Mouse (Mus musculus) MEL-GATA-1-ER (cell line): Measurements from ENCODE around the gene Ccr5.
A peak's percentile ranks its signal among the peaks of the same experiment; 100 is the strongest.
"Not testable (repeated sequence)": the region's sequence is repeated elsewhere in the genome, so short reads cannot be mapped to it uniquely, and the experiment has no call there.

Experiments used
- DNase-seq: peaks from one replicate; pipeline ENCODE4 v3.0.0-alpha.2; 2012; ENCODE audit warnings: low read depth; ENCODE audit errors: extremely low read depth

The Ccr5 gene

DNA sequence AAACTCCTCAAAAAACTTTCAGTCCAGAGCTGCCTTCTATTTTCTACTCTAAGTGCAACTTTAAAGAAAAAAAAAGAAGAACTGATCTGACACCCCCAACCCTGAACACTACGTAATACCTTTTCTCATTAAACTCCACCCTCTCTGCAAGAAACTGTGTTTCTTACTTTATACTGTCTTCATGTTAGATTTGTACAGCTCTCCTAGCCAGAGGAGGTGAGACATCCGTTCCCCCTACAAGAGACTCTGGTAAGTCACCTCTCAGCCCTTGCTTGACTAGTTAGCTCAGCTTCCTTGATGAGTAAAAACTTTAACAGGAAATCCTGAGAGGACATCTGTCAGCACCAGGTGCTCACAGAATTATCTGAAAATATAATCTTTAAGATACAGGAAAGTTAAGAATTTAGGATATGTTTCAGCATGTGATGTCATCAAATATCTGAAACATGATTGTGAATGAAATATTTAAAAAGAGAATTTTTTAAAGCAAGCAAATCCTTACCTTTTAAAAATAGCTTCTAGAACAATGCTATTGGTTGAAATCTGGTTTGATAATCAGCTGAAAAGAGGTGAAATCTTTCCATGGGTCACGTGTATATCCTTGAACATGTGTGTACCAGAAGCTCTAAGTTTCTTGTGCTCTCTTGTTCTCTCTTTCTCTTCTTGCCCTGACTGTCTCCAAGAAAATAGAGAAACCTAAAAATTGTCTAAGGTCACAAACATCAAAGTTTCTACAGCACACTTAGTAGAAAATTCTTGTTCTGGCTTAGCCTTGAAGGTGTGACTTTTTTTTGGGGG is at the start of gene Ccr5:
Gene Ccr5, plus strand, starts transcription at position 157 of the 798 bp plus-strand sequence.
- DNase-seq = no peak

DNA sequence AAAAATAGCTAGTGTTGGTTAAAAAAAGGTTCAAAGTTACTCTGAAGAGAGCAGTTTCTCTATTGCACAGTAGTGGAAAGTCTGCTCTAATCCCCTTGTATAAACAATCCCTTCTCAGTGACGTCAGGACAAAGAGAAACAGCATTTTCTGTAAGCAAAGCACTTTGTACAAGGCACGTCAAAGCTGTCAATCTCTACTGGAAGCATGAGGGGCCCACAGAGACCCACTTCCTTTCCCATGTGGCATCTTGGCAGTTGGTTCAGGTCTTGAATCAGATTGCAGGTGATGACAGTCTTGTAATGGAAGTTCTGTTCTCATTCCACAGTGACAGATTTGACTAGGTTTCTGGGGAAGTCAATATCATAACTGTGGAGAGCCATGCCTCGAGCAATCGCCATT is 41.5 kb upstream of the Ccr5 start:
- DNase-seq = peak; percentile 44

DNA sequence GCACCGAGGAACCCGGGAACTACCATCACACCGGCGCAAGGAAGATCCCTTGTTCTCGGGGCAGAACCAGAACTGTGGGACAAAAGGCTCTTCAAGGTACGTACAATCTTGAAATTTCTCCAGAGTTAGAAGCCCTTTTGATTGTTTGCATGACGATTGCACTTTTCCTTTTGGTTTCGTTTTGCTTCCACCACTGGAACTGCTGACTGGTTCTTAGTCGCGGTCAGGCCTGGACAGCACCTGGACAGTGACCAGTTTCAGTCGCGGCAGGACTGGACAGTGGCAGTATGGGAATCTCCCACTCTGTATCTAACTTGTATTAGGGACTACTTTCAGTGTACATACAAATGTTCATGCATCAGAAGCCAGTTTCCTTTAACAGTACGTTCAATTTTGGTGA is 40.9 kb upstream of the Ccr5 start:
- not testable (repeated sequence) for DNase-seq

DNA sequence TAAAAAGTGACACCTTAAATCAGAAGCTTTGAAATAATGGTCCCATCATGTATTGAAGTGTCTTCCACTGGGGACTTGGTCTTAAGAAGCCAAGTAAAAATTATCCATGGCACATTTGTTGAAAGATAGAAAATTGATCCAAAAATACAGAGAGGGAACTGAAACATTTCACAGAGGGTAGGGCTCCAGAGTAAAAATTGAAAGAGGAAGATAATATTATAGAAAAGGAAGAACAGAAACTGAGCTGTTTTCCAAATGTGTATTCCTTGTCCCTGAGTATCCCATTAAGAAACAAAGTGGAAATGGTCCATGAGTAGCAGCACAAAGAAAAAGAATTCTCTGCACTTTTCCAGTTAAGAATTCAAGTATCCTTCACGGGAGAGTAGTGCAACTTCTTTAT is 30.9 kb upstream of the Ccr5 start:
- DNase-seq = no peak

DNA sequence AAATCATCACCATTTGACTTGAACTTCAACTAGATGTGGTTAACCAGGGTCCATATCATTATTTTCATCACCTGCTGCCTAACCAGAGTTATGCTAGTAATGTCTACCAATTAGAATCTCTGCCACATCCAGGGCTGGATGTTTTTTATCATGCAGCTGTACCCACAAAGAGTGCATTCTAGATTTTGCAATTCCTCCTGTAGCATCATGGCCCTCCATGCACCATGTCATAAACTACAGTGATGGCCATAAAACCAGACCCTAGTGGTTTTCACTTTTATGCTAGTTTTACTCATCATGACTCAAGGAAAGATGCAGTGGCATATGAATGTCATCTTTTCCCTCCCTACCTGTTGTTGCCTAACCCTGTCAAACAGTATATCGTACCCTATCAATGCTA is 22.2 kb upstream of the Ccr5 start:
- DNase-seq = no peak

DNA sequence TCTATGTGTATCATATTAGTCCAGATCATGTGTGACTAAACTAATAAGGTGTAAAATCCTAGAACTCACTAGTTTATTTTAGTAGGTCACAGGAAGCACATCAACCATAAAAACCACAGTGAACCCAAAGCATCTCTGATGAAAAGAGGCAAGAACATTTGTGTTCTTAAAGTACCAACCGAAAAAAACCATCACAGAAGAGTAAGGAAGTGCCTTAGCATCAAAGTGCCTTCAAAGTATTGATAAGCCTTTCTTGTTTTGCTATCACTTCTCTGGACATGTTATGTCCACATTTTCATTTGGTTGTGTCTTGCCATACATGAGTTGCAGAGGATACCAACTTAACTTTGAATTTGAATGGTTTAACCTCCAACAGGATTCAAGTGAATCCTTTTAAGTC is 21.0 kb upstream of the Ccr5 start:
- DNase-seq = no peak

DNA sequence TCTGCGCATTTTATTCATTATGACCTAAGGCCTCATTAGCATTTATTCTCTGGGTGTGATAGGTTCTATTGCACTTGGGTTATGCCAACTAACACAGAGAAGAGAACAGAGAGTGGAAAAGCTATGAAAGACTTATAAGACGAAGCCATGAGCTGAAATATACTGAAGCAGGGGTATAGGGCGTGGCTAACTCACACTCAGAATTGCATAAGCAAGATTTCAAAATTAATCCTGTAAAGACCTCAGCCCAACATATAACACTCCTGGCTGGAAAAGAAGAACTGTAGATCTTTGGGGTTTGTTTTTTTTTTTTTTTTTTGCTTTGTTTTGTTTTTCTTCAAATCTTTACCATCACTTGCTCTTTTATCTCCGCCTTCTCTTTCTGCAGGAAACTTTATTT is 19.6 kb upstream of the Ccr5 start, which contains the start of gene Ccr2:
Gene Ccr2, plus strand, starts transcription at position 228 of the 400 bp plus-strand sequence.
- no peak for DNase-seq

DNA sequence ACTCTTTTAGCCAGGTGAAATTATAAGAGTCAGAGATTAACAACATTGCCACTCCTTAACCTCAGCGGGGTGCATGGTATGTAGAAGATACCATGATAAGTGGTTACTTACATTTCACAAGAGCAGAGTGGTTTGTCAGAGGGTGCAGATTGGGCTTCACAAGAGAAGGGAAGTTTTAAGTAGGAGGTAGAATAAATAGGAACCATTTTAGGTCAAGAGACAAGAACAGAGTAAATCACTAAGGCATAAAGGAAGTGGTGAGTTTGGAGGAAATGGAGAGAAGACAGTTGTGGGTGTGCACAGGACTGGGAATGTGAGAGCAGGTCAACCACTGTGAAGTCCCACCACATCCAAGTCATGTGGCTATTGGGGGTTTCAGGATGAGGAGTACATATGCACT is 18.1 kb upstream of the Ccr5 start:
- DNase-seq = no peak

DNA sequence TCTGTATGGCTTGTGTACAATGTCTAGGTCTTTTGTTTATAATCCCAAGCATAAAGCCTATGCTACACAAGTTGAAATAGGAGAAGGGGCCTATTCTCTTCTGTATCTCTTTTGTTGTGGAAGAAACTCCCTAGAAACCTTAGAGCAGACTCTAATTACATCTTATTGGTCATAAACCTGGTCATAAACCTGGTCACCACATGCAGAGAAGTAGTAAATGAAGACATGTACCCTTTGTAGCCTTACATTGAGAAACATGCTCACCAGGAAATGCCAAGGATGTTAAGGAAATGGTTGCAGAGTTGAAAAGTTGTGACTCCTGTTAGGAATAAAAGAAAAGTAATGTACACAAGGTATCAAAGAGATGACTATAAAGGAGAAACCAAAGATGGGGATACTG is 16.1 kb upstream of the Ccr5 start:
- DNase-seq = no peak

DNA sequence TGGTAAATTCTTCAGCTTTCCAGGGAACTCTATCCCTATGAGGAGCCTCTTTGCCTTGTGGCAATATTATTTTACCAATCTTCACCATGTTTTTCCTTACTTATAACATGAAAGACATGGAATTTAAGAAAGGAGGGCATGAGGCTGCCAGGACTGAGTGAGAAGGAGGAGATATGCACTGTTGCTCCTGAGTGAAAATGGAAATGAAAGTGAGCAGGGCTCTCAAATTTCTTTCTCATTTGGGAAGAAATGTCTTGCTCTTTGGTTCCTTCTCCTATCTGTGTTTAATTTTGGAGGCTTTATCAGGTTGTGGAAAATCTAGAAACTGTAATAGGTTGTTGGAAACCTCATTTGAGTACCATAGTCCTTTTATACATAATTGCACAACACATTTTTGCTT is 14.1 kb upstream of the Ccr5 start:
- no peak for DNase-seq

DNA sequence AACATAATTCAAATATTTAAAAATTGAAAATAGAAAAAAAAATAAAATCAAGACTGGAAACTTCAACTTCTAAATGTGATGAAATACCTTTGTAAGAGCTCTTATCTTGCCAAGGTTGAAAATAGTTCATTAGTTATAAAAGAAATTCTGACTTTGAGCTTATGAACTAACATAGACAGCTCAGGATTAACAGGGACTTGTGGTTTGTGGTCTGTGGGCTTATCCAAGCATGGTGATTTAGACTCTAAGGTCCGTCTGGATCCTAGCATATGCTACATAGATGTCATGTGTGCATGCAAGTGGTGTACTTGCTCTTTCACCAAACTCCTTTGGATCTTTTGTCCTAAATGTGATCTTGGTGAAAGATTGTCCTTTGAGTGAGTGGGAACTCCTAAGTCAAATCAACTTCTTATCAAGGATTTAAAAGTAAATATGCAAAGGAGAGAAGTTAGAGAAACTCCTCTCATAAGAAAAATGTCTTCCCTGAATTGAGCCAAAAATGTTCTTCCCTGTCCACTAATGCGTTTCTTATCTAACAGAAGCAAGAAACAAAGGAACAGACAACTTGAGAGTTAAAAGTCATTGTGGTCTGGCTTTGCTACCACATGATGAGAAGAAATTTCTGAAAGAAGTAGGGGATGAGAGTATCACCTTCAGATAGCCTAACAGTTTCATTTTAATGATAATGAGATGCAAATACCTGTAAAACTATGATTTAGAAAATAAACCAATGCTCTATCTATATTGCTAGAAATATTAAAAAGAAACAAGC is 12.8 kb upstream of the Ccr5 start:
- DNase-seq = peak; percentile 41

DNA sequence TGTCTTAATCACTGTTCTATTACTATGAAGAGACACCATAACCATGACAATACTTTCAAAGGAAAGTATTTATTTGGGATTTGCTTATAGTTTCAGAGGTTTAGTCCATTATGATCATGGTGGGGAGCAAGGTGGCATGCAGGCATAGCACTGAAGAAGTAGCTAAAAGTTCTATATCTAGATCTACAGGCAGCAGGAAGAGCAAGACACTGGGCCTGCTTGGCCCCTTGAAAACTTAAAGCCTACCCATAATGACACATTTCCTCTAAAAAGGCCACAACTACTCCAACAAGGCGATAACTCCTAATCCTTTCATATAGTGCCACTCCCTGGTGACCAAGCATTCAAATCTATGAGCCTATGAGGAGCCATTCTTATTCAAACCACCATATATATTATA is 9.3 kb upstream of the Ccr5 start:
- DNase-seq = peak; percentile 39

DNA sequence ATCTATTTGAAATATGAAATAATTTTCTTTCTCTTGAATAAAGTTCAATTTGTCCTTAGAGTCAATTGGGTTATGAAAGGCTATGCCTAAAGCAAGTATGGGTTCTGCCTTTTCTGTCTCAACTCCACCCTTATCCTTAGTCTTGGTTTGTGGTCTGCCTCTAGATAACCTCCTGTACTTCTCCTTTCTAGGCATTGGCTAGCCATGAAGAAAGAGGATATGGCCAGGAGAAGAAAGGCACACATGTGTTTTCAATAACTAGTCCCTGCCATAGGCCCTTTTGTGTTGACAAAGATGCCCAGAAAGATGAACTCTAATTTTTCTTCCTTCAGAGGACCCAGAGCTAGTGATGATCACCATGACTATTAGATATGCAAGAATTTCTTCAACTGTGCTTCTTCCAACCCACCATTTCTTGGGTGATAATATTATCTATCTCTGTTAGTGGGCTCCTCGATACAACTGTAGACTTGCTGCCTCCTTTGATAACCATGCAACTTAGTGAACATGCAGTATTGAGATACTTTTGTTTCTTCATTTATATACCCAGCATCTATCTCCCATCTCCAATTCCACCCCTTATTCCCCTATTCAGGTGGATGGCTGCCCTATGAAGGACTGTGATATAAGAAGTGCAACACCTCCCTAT is 8.6 kb upstream of the Ccr5 start:
- peak; percentile 91 for DNase-seq

DNA sequence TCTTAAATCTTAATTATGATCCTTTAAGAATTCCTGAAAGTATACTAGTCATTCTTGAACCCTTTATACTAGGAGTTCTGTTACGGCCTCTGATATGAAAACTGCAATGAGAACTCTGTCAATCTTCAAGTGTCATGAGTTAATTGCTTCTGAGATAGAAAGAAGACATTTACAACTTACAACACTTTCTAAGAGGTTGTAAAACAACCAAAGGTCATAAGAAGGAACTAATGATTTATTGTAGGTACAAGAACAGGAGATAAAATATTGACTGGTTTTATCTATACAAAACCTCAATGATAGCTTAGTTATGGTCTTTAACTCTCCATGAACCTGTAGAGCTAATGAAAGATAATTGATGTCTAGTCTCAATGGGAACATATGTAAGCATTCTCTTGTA is 7.6 kb upstream of the Ccr5 start:
- DNase-seq = no peak

DNA sequence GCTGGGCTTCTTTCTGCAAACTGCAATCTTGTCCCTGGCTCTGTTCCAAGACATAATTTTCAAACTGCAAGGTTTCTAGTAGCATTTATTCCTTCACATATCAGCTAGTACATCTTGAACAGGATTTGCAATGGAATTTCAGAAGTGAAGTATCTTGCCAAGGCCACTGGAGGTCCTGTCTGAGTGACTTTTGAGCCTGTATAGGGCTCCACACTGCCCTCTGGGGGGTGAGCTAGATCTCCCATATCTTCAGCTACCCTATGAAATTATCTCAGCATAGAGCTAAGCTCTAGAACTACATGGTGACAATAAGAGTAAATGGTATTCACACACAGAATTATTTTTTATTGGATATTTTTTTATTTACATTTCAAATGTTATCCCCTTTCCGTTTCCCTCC is 2.9 kb upstream of the Ccr5 start:
- peak; percentile 43 for DNase-seq

DNA sequence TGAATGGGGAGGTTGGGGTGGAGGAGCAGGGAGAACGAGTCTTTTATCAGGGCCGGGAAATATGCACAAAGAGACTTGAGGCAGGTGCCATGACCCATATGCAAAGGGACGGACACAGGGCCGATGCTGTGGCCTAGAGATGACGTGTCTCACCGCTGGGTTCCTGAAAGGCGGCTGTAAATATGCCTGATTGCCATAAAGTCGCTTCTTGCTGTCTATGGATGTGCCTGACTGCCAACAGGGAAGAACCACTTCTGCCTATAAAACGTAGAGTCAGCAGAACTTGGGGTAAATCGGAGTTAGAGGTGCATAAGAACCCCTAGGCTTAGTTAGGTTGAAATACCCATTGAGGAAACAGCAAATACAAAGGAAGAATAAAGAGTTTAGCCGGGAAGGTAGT is 4.2 kb downstream of the Ccr5 start:
- no peak for DNase-seq

DNA sequence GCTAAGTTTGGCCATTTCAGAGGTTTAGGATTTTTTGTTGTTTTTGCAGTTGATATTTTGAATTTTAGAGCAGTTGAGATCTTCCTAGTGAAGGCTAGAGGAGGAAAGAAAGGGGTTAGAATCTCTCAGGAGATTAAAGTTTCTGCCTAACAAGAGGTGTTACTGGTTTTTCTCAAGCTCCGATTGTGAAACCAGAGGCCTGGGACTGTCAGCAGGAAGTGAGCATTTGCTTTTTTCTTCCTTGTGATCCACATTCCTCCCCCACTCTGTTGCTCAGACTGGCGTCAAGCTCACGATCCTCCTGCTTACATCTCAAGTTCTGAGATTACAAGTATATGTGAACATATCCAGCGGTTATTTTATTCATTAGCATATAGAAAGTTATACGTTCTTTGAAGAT is 5.0 kb downstream of the Ccr5 start:
- DNase-seq = no peak

DNA sequence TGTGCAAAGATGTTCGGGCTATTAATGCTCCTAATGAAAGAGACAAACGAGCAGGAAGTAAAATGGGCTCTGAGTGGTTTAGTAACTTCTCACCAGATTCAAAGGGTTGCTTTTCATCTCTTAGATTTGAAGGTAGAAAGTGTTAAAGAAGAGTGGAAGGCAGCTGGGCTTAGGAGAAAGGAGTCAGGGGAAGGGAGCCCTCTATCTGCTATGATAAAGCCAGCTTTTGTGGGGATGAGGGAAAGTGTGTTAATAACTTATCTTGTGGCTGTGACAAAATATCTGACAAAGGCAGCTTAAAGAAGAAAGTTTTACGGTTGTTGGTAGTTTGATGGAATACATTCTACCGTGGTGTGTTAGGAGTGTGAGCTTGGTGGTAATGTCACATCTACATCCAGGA is 6.1 kb downstream of the Ccr5 start:
- DNase-seq = no peak

DNA sequence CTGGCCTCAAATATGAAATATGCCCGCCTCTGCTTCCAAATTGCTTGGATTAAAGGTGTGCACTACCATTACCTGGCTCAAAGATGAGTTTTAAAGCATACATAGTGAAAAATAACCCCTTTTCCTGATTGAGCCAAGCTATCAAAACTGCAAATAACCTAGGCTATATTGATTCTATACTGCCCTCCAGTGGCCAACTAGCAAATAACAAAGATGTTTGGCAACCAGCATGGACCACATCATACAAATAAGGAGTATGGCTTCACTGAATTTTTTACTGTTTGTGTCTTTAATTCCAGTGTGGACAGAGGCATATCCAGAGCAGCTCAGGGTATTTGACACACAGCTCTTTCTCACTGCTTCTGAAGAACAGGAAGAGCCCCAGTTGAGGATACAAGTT is 7.0 kb downstream of the Ccr5 start:
- DNase-seq = peak; percentile 32

DNA sequence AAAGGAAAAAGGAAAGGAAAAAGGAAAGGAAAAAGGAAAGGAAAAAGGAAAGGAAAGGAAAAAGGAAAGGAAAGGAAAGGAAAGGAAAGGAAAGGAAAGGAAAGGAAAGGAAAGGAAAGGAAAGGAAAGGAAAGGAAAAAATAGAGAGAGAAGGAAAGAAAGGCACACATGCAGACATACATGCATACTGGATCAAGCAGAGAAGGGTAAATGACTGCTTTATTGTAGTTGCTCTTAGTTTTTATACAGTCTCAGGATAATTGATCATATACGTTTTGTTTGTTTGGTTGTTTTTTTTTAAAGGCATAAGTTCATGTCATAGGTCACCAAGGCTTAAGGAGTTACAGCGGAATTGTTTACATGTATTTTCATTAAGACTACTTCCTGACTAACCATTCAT is 11.6 kb downstream of the Ccr5 start:
- not testable (repeated sequence) for DNase-seq

DNA sequence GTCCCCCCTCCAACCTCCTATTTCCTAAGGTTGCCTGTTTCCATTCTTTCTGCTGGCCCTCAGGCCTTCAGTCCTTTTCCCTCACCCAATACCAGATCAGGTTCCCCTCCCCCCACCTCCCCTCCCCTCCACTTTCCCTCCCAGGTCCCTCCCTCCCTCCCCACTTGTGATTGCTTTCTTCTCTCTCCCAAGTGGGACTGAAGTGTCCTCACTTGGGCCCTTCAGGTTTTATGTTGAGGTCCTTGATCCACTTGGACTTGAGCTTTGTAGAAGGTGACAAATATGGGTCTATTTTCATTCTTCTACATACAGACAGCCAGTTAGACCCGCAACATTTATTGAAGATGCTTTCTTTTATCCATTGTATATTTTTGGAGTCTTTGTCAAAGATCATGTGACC is 13.6 kb downstream of the Ccr5 start:
- DNase-seq = not testable (repeated sequence)

DNA sequence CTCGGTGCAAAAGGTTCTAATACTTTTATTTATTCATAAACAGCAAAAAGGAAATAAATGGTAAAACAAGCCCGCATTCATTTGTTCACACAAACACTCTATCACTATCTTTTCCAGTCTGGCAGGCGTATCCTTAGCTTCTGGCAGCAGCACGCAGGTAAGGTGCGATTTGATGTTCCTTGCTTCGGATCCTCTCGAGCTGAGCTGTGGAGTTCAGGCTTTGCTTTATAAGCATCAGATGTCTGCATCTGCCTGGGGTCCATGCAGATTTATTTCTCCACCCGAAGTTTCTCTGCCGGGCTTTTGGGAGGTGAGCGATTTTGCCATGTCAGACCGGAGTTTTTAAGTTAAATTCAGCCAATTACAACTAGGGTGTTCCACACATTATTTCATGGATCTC is 16.3 kb downstream of the Ccr5 start:
- no peak for DNase-seq
